Mouse (Mus musculus) kidney, postnatal 0 days (tissue): ENCODE results near the gene Uchl4. TPM values are rescaled to one million over a fixed set of nuclear protein-coding genes. Genes with fewer than 3 reads are reported as not detected.

ENCODE experiments used
- ATAC-seq: fragments of 200-750 bp; cut with Nextera tagmentation; replicated peaks from 2 replicates; pipeline ENCODE4 v1.8.0; 2017; ENCODE audit warnings: low read depth, moderate number of reproducible peaks, moderate TSS enrichment, moderate library complexity; ENCODE audit not compliant: low FRiP score
- DNase-seq: peaks from one replicate; pipeline ENCODE4 v3.0.0-alpha.2; 2016; ENCODE audit warnings: low spot score
- H3K27ac ChIP-seq: fragments of 300-500 bp; sonication (generic); 2 replicates; pipeline ENCODE4 v1.5.1; 2014; ENCODE audit warnings: mild to moderate bottlenecking
- H3K27me3 ChIP-seq: fragments of 300-500 bp; sonication (generic); 2 replicates; pipeline ENCODE4 v1.6.1; 2014; ENCODE audit warnings: low read length, mixed read lengths; ENCODE audit not compliant: insufficient read depth
- H3K36me3 ChIP-seq: fragments of 300-500 bp; sonication (generic); 2 replicates; pipeline ENCODE4 v1.6.1; 2014; ENCODE audit warnings: low read length, mixed read lengths; ENCODE audit not compliant: insufficient read depth
- H3K4me1 ChIP-seq: fragments of 300-500 bp; sonication (generic); replicated peaks from 2 replicates; pipeline ENCODE4 v1.6.1; 2014; ENCODE audit warnings: antibody characterized with exemption, low read length, mixed read lengths; ENCODE audit not compliant: insufficient read depth
- H3K4me2 ChIP-seq: fragments of 300-500 bp; sonication (generic); 2 replicates; pipeline ENCODE4 v1.6.1; 2014; ENCODE audit warnings: mild to moderate bottlenecking, low read length, moderate library complexity, mixed read lengths
- H3K4me3 ChIP-seq: fragments of 300-500 bp; sonication (generic); replicated peaks from 2 replicates; pipeline ENCODE4 v1.5.1; 2014; ENCODE audit warnings: low read depth, low read length
- H3K9ac ChIP-seq: fragments of 300-500 bp; sonication (generic); 2 replicates; pipeline ENCODE4 v1.6.1; 2014; ENCODE audit warnings: low read depth, low read length
- H3K9me3 ChIP-seq: fragments of 300-500 bp; sonication (generic); replicated peaks from 2 replicates; pipeline ENCODE4 v1.6.1; 2016; ENCODE audit warnings: low read length, inconsistent platforms, mixed read lengths
- CTCF ChIP-seq: IDR thresholded peaks from 2 replicates; pipeline ENCODE4 v1.5.1; 2016; ENCODE audit warnings: antibody characterized with exemption, low read depth, mild to moderate bottlenecking, moderate library complexity
- WGBS: fragments of 180-500 bp; shearing (Covaris S2); extraction: QIAGEN DNeasy Blood & Tissue Kit; methylation state at CpG from one replicate; pipeline ENCODE4 v1.1.7; 2014; 5-methylcytosine and 5-hydroxymethylcytosine counted together
- polyA plus RNA-seq: library from polyadenylated mRNA; unstranded; fragments of >200 nt; fragmentation: Nextera tagmentation; extraction: Ambion mirVana; gene quantifications from 2 replicates; pipeline ENCODE4 v1.2.1, GENCODE M21; 2015

Uchl4 gene
- polyA plus RNA-seq, 1 experiment from 2014 or later: 1.3 TPM

DNA sequence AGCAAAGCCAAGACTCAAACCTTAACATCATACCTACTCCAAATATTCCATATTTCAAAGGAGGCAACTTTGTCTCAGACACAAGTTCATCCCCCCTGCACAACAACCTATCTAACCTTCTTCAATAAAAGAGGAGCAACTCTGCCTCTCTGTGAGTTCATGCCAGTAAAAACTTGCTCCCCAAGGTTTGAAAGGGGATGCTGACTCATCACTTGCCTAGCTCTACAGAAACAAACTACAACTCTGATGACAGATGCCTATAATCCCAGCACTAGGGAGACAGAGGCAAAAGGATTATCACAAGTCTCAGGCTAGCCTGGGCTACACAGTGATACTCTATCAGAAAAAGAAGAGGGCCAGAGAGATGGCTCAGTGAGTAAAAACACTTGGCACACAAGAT lies 17.1 kb upstream of the Uchl4 start:
- H3K27ac ChIP-seq: 0 out of 2 replicates have a peak overlapping the region, but pooled peaks have one; percentile 48

DNA sequence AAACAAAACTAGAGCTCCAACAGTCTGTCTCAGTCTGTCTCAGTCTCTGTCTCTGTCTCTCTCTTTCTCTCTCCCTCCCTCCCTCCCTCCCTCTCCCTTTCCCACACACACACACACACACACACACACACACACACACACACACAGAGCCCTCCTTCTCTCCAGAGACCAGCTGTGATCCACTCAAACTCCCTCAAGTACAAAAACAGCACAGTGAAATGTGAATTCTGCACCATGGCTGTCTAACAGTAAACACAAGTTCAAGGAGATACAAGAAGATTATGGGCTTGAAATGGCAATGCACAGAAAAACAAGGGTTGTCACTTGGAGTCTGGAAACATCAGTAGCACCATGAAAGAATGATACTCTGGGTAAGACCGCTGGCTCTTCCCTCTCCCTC lies 15.7 kb upstream of the Uchl4 start:
- DNase-seq: no peak
- Histone ChIP-seq H3K4me1 (peaks cover 16% of the 10 kb centered on the region), H3K36me3 (no peaks in the 10 kb centered on the region), H3K9me3 (no peaks in the 10 kb centered on the region), H3K4me2 (no peak overlapping the region), H3K27me3 (no peaks in the 10 kb centered on the region), H3K27ac (0 out of 2 replicates have a peak overlapping the region, but pooled peaks have one; percentile 36), H3K4me3 (no peak overlapping the region), H3K9ac (no peak overlapping the region)
- ATAC-seq: no peak
- 62% methylated on average over 1 of the region's 1 CpGs for WGBS
- no peak for TF ChIP-seq CTCF

More for the DNA sequence above, 17.1 kb upstream of the Uchl4 start:
- Histone ChIP-seq H3K9me3 (no peaks in the 10 kb centered on the region), H3K4me2 (no peak overlapping the region), H3K4me1 (peaks cover 16% of the 10 kb centered on the region), H3K4me3 (no peak overlapping the region), H3K36me3 (no peaks in the 10 kb centered on the region), H3K27me3 (no peaks in the 10 kb centered on the region), H3K9ac (no peak overlapping the region)
- ATAC-seq (no peak), DNase-seq (no peak)
- TF ChIP-seq CTCF: no peak

DNA sequence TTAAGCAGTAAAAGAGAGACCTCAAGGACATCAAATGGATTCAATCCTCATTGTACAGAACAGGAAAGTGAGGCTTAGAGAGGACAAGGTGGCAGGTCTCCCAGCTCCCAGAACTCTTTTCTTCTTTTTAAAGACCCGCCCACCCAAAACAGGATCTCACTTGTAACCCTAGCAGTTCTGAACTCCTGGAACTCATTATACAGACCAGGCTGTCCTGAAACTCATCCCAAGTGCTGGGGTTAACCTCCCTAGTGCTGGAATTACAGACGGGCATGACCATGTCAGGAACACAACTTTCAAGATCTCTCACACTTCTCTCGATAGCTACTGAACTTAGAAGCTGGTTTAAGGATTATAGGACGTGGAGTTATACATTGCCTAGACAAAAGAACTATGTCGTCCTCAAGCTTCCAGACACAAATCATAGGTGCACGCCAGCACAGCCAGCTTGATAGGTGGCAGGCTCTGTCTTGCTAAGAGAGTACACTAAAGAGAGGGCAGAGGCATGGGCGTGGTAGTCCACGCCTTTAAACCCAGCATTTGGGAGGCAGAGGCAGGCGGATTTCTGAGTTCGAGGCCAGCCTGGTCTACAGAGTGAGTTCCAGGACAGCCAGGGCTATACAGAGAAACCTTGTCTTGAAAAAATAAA lies 15.1 kb upstream of the Uchl4 start:
- H3K27ac ChIP-seq: 0 out of 2 replicates have a peak overlapping the region, but pooled peaks have one; percentile 36

DNA sequence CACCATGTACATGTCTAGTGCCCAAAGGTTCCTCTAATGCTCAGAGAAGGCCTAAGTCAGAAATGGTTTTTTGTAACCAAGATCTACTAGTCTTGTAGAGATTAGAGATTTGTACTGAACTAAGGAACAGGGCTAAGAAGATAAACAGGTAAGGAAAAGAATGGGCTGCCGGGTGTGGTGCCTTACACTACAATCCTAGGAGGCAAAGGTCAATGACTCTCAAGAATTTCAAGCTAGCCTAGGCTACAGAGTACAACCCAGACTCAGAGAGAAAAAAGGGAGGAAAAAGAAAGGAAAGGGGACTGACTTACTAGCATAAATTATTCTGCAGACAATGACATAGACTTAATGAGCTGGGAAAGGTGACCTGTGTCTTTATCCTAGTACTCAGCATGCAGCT lies 14.4 kb upstream of the Uchl4 start:
- no peak for ATAC-seq

More for the DNA sequence above, 15.1 kb upstream of the Uchl4 start:
- no peak overlapping the region for H3K4me3 ChIP-seq
- no peaks in the 10 kb centered on the region for H3K36me3 ChIP-seq
- DNase-seq: peak; percentile 22
- 65% methylated on average over 10 of the region's 10 CpGs for WGBS
- no peak overlapping the region for H3K9ac ChIP-seq
- no peaks in the 10 kb centered on the region for H3K27me3 ChIP-seq
- no peaks in the 10 kb centered on the region for H3K9me3 ChIP-seq
- H3K4me1 ChIP-seq: peaks cover 12% of the 10 kb centered on the region
- no peak overlapping the region for H3K4me2 ChIP-seq
- no peak for TF ChIP-seq CTCF
- ATAC-seq: no peak

DNA sequence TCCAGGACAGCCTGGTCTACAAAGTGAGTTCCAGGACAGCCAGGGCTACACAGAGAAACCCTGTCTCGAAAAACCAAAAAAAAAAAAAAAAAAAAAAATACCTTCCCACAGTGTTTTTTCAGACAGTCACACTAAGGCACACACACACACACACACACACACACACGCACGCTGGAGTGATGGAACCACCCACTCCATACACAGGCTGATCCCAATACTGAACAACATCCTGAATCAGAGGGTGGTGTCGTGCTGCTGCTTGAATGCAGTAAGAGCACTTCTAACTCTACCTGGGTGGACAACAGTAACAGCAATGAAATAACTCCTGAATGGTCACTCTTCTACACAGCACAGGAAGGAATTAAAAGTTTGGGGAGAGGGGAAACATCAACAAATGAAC lies 13.5 kb upstream of the Uchl4 start:
- ATAC-seq (no peak), DNase-seq (no peak)
- H3K4me2 ChIP-seq: no peak overlapping the region
- no peaks in the 10 kb centered on the region for H3K9me3 ChIP-seq
- H3K9ac ChIP-seq: no peak overlapping the region
- H3K4me3 ChIP-seq: no peak overlapping the region
- peaks cover 12% of the 10 kb centered on the region for H3K4me1 ChIP-seq
- no peak overlapping the region for H3K27ac ChIP-seq
- no peak for TF ChIP-seq CTCF
- no peaks in the 10 kb centered on the region for H3K27me3 ChIP-seq
- H3K36me3 ChIP-seq: no peaks in the 10 kb centered on the region
- 80% methylated on average over 4 of the region's 4 CpGs for WGBS

More for the DNA sequence above, 14.4 kb upstream of the Uchl4 start:
- DNase-seq: peak; percentile 32
- no peaks in the 10 kb centered on the region for H3K27me3 ChIP-seq
- no peak overlapping the region for H3K4me3 ChIP-seq
- H3K36me3 ChIP-seq: no peaks in the 10 kb centered on the region
- no peak for TF ChIP-seq CTCF
- no peak overlapping the region for H3K4me2 ChIP-seq
- peaks cover 12% of the 10 kb centered on the region for H3K4me1 ChIP-seq
- 46% methylated on average over 1 of the region's 1 CpGs for WGBS
- H3K9ac ChIP-seq: no peak overlapping the region
- 0 out of 2 replicates have a peak overlapping the region, but pooled peaks have one; percentile 36 for H3K27ac ChIP-seq
- H3K9me3 ChIP-seq: no peaks in the 10 kb centered on the region

DNA sequence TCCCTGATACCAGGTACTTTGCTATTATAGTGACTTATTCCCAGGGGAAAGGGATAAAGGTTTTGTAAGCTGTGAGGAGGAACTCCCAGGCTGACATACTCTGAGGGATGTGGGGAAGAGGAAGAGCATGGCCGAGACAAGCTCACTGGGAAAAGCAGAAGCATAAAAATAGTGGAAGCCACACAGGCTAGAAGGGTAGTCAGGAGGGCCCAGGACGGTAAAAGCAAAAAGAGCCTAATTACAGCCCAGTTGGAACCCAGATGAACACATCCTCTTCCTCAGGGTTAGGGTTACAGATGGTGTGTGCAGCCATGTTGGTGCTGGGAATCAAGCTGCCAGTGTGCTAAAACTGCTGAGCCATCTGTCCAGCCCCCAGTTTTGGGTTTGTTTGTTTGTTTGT lies 12.9 kb upstream of the Uchl4 start:
- Histone ChIP-seq H3K9ac (no peak overlapping the region), H3K27ac (no peak overlapping the region), H3K27me3 (no peaks in the 10 kb centered on the region), H3K36me3 (no peaks in the 10 kb centered on the region), H3K4me2 (no peak overlapping the region), H3K4me3 (no peak overlapping the region), H3K9me3 (no peaks in the 10 kb centered on the region), H3K4me1 (peaks cover 12% of the 10 kb centered on the region; the same call in 1 of the 2 replicates)
- ATAC-seq (no peak), DNase-seq (no peak)
- WGBS: 60% methylated on average over 2 of the region's 2 CpGs
- TF ChIP-seq CTCF: no peak
